Mouse (Mus musculus) embryonic facial prominence, embryonic 14.5 days (tissue): Measurements from ENCODE around the gene Ptprg. TPM values are rescaled to one million over a fixed set of nuclear protein-coding genes. Genes with fewer than 3 reads are reported as not detected.

Experiments
- ATAC-seq: fragments of 200-750 bp; cut with Nextera tagmentation; 2 replicates; pipeline ENCODE4 v1.8.0; 2017; ENCODE audit warnings: low read depth, moderate number of reproducible peaks, moderate TSS enrichment
- DNase-seq: peaks from one replicate; pipeline ENCODE4 v3.0.0-alpha.2; 2015; ENCODE audit warnings: low spot score
- H3K27ac ChIP-seq: fragments of 300-500 bp; sonication (generic); replicated peaks from 2 replicates; pipeline ENCODE4 v1.5.1; 2014; ENCODE audit warnings: low read depth, mild to moderate bottlenecking, low read length, moderate library complexity
- H3K27me3 ChIP-seq: fragments of 300-500 bp; sonication (generic); replicated peaks from 2 replicates; pipeline ENCODE4 v1.6.1; 2014; ENCODE audit warnings: low read length; ENCODE audit not compliant: control insufficient read depth, insufficient read depth
- H3K36me3 ChIP-seq: fragments of 300-500 bp; sonication (generic); 2 replicates; pipeline ENCODE4 v1.6.1; 2014; ENCODE audit warnings: low read length, mixed read lengths; ENCODE audit not compliant: control insufficient read depth, insufficient read depth
- H3K4me1 ChIP-seq: fragments of 300-500 bp; sonication (generic); 2 replicates; pipeline ENCODE4 v1.6.1; 2014; ENCODE audit warnings: antibody characterized with exemption, low read length; ENCODE audit not compliant: control insufficient read depth, insufficient read depth
- H3K4me2 ChIP-seq: fragments of 300-500 bp; sonication (generic); 2 replicates; pipeline ENCODE4 v1.6.1; 2014; ENCODE audit warnings: low read depth, mild to moderate bottlenecking, low read length, moderate library complexity, mixed read lengths
- H3K4me3 ChIP-seq: fragments of 300-500 bp; sonication (generic); 2 replicates; pipeline ENCODE4 v1.5.1; 2014; ENCODE audit warnings: low read depth, mild to moderate bottlenecking, low read length
- H3K9ac ChIP-seq: fragments of 300-500 bp; sonication (generic); 2 replicates; pipeline ENCODE4 v1.6.1; 2014; ENCODE audit warnings: low read depth, mild to moderate bottlenecking, low read length, moderate library complexity, mixed read lengths
- H3K9me3 ChIP-seq: fragments of 300-500 bp; sonication (generic); 2 replicates; pipeline ENCODE4 v1.6.1; 2016; ENCODE audit warnings: low read length; ENCODE audit not compliant: control insufficient read depth
- WGBS: fragments of 180-500 bp; shearing (Covaris S2); extraction: QIAGEN DNeasy Blood & Tissue Kit; methylation state at CpG from one replicate; pipeline ENCODE4 v1.1.7; 2014; 5-methylcytosine and 5-hydroxymethylcytosine counted together
- polyA plus RNA-seq: library from polyadenylated mRNA; unstranded; fragments of >200 nt; fragmentation: Nextera tagmentation; extraction: Ambion mirVana; gene quantifications from 2 replicates; pipeline ENCODE4 v1.2.1, GENCODE M21; 2014

Ptprg gene
- polyA plus RNA-seq, 1 experiment from 2014 or later: 23.5 TPM

DNA sequence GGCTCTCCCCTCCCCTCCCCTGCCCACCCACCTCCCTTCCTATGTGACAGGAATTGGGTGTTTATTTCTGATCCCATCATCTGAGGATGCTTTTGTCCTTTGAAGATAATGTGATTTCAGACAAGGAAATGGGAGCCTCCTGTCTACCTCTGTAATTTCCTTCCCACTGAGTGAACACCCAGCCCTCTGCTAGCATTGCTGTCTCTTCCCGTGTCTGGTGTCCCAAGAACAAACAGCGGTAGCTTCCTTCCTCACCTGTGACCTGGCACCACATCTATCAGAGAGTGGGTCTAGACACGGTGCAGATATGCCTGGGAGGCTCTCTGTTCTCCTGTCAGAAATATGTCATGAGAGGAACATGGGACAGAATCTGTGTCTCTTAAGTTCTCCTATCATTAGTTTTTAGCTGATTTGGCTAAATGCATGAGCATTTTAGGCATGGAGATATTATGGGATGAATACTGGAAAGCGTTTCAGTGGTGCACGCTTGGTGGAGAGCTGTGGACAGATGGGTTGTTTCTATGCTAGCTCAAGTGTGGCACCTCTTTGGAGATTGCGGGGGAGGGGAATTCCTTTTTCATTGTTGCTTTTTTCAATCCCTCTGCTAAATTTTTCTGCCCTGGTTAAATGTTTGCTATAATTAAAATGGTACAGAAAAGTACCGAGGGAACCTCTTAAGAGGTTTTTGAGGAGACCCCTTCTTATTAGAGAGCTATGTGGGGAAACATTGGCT, 509.5 kb downstream of the Ptprg start:
- no peaks in the 10 kb centered on the region for H3K27me3 ChIP-seq
- H3K4me2 ChIP-seq: no peak overlapping the region
- H3K9ac ChIP-seq: no peak overlapping the region
- H3K4me3 ChIP-seq: no peak overlapping the region
- H3K27ac ChIP-seq: no peak overlapping the region
- H3K4me1 ChIP-seq: no peaks in the 10 kb centered on the region
- H3K9me3 ChIP-seq: no peaks in the 10 kb centered on the region
- H3K36me3 ChIP-seq: no peaks in the 10 kb centered on the region
- ATAC-seq (no peak), DNase-seq (no peak)
- WGBS: 86% methylated on average over 7 of the region's 7 CpGs

DNA sequence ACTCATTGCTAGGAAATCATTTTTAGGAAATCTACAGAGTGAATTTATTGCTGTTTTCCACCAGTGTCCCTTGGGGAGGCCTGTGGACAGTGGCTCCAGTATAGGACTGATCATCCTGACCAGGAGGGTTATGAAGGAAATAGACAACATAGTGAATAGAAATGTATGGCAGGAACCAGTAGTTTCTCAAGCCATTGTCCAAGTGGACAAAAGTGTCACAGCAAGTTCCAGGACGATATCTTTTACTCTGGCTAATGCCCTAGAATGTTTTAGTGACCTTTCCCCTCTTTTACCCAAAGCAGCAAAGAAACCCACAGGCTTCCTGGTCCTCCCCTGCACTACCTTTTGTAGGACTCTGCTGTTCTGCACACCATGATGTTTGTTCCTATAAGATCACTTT, 511.7 kb downstream of the Ptprg start:
- Histone ChIP-seq H3K4me2 (no peak overlapping the region), H3K4me3 (no peak overlapping the region), H3K27me3 (no peaks in the 10 kb centered on the region), H3K36me3 (no peaks in the 10 kb centered on the region), H3K4me1 (no peaks in the 10 kb centered on the region), H3K9me3 (no peaks in the 10 kb centered on the region), H3K9ac (no peak overlapping the region), H3K27ac (no peak overlapping the region)
- WGBS: 68% methylated on average over 1 of the region's 1 CpGs
- ATAC-seq: no peak
- no peak for DNase-seq

DNA sequence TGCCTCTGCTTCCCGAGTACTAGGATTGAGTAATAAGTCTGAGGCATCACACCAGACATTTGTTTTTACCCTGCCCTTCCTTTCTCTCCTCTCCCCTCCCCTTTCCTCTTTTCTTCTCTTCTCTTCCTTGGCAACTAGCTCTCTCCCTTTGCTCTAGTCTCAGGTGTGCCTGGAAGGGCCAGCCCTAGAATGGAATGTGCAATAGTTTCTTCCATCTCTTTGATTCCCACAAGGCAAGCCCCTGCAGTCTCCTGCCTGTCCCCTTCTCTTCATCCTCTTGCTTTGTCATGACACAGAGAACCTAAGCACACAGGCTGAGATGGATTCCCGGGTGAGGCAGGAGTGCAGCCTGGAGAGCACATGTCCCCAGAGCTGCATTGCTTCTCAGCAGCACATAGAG, 512.4 kb downstream of the Ptprg start:
- Histone ChIP-seq H3K4me3 (no peak overlapping the region), H3K4me2 (no peak overlapping the region), H3K9me3 (no peaks in the 10 kb centered on the region), H3K36me3 (no peaks in the 10 kb centered on the region), H3K4me1 (0 out of 2 replicates have a peak, but pooled peaks cover 6% of the 10 kb centered on the region), H3K27ac (no peak overlapping the region), H3K9ac (no peak overlapping the region), H3K27me3 (no peaks in the 10 kb centered on the region)
- ATAC-seq: no peak
- DNase-seq: no peak
- 66% methylated on average over 2 of the region's 2 CpGs for WGBS

DNA sequence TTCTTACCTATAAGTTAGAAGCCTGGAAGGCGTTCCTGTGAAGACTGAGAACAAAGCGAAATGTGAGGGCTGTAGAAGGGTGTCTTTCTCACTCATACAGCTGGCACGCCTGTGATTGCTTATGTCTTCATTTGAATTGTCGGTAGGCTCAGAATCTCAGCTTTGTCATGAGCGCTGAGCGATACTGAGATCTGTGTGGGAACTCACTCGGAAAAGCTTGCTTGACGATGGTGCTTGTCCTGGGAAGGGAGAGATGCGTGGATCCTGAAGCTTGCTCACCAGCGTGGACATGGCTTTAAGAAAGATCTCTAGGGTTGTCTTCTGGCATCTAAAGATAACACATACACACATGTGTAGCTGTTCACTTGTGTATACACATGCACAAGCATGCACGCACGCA, 516.4 kb downstream of the Ptprg start:
- H3K4me2 ChIP-seq: no peak overlapping the region
- peaks cover 15% of the 10 kb centered on the region; the same call in 1 of the 2 replicates for H3K4me1 ChIP-seq
- no peak for ATAC-seq
- H3K27ac ChIP-seq: no peak overlapping the region
- no peaks in the 10 kb centered on the region for H3K27me3 ChIP-seq
- no peak overlapping the region for H3K9ac ChIP-seq
- no peaks in the 10 kb centered on the region for H3K36me3 ChIP-seq
- H3K4me3 ChIP-seq: no peak overlapping the region
- 87% methylated on average over 12 of the region's 12 CpGs for WGBS
- DNase-seq: no peak
- no peaks in the 10 kb centered on the region for H3K9me3 ChIP-seq

DNA sequence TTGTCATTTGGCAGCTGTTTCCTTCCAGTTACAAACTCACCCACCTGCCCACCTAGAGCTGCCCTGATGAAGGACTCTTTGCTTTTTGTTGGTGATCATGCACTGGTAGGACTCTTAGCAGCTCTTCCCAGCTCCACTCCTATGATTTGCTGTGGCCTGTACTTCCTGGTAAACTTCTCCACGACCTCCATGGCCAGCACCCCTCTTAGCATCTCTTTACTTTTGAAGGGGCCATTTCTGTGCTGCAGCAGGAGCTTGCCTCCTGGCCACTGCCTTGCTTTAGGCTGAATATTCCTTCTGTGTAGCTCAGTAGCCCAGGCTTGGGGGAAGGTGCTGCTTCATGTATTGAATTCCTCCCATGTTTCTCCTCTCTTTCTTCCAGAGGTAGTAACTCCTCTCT, 517.0 kb downstream of the Ptprg start:
- H3K9ac ChIP-seq: no peak overlapping the region
- H3K4me3 ChIP-seq: no peak overlapping the region
- no peaks in the 10 kb centered on the region for H3K27me3 ChIP-seq
- DNase-seq (no peak), ATAC-seq (no peak)
- peaks cover 15% of the 10 kb centered on the region; the same call in 1 of the 2 replicates for H3K4me1 ChIP-seq
- H3K36me3 ChIP-seq: no peaks in the 10 kb centered on the region
- H3K27ac ChIP-seq: no peak overlapping the region
- no peak overlapping the region for H3K4me2 ChIP-seq
- WGBS: 43% methylated on average over 1 of the region's 1 CpGs
- H3K9me3 ChIP-seq: no peaks in the 10 kb centered on the region

DNA sequence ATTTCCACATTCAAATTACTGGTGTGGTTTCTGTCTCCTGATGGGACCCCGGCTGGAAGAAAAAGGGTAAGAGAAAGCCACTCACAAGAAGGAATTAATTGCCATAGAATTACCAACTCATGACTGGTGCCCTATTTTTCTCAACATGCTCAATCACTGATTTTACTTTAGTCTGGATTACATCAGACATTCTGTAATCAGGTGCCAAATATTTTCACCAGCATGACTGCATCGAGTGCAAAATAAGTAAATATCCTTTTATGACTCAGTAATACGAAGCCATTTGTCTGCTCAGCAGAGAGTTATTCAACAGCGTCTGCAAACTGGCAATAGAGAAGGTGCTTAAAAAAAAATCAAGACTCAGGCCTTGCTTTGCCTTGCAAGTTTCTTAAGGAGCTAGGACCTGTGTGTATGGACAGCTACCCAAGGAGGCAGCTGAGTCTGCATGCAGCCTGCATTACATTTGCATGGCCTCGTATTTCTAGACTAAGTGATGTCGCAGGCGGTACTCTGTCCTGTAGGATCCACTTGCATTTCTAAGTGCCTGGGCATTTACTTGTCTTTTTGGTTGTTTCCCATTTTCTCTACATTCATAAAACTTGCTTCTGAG, 517.6 kb downstream of the Ptprg start:
- ATAC-seq (no peak), DNase-seq (peak; percentile 34)
- 51% methylated on average over 7 of the region's 7 CpGs for WGBS
- Histone ChIP-seq H3K36me3 (no peaks in the 10 kb centered on the region), H3K4me1 (peaks cover 15% of the 10 kb centered on the region; the same call in 1 of the 2 replicates), H3K9me3 (no peaks in the 10 kb centered on the region), H3K4me3 (no peak overlapping the region), H3K27me3 (no peaks in the 10 kb centered on the region), H3K27ac (no peak overlapping the region), H3K4me2 (no peak overlapping the region), H3K9ac (no peak overlapping the region)

GRCm38 (mm10) chr14:12072026-12072861, 518.9 kb downstream of the Ptprg start:
- no peaks in the 10 kb centered on the region for H3K27me3 ChIP-seq
- H3K4me1 ChIP-seq: peaks cover 15% of the 10 kb centered on the region; the same call in 1 of the 2 replicates
- H3K27ac ChIP-seq: no peak overlapping the region
- H3K9me3 ChIP-seq: no peaks in the 10 kb centered on the region
- H3K36me3 ChIP-seq: no peaks in the 10 kb centered on the region
- no peak overlapping the region for H3K9ac ChIP-seq
- ATAC-seq: no peak
- whole genome bisulfite sequencing: 43% methylated on average over 7 of the region's 7 CpGs
- no peak overlapping the region for H3K4me2 ChIP-seq
- DNase-seq: peak; percentile 31
- no peak overlapping the region for H3K4me3 ChIP-seq

DNA sequence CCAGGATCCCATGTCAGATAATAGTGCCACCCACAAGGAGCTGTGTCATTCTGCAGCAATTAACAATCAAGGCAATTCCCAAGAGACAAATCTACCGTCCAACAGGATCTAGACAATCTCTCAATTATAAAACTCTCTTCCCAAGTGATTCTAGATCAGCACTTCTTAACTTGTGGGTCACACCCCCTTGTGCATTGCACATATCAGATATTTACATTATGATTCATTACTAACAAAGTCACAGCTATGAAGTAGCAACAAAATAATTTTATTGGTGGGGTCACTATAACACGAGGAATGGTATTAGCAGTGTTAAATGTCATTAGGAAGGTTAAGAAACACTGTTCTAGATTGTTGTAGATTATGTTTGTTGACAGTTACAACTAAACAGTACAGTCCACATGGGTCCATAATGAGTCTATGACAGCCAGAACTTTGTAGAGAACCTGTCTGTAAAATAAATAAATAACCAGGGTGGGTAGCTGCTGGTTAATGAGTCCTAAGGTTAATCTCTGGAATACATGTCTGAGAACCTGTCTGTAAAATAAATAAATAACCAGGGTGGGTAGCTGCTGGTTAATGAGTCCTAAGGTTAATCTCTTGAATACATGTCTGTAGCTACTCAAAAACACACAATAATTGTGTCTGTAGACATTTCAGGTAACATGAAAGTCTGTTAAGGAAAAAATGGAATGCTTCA, 520.2 kb downstream of the Ptprg start:
- DNase-seq (no peak), ATAC-seq (no peak)
- H3K27ac ChIP-seq: no peak overlapping the region
- 64% methylated on average over 2 of the region's 2 CpGs for WGBS
- no peak overlapping the region for H3K4me3 ChIP-seq
- no peak overlapping the region for H3K9ac ChIP-seq
- H3K27me3 ChIP-seq: no peaks in the 10 kb centered on the region
- H3K9me3 ChIP-seq: no peaks in the 10 kb centered on the region
- H3K4me2 ChIP-seq: no peak overlapping the region
- peaks cover 15% of the 10 kb centered on the region; the same call in 1 of the 2 replicates for H3K4me1 ChIP-seq
- H3K36me3 ChIP-seq: no peaks in the 10 kb centered on the region
